Mouse (Mus musculus): ENCODE measurements around the gene P3h1. TPM values are rescaled to one million over a fixed set of nuclear protein-coding genes. Genes with fewer than 3 reads are reported as not detected.

P3h1 gene
- total RNA-seq, 1 experiment from 2014 or later = 29.2 TPM

DNA sequence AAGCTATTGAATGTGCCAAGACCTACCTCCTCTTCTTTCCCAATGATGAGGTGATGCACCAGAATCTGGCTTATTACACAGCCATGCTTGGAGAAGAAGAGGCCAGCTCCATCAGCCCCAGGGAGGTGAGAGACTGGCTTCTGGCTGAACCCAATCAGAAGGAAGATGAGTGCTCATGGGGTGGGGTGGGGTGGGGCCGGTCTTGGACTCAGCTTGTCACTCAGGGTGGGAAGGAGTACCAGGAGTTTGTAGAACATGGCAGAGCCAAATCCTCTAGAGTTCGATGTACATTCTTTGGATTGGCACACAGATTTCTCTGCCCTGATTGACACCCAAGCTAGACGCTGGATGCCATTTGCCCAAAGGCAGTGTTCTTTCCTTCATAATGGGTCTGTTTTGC, 5.9 kb downstream of the P3h1 start:
- no peak for DNase-seq

- DNase-seq = no peak
Observed at GRCm38 (mm10) chr4:119239181-119239682, 6.5 kb downstream of the P3h1 start.

DNA sequence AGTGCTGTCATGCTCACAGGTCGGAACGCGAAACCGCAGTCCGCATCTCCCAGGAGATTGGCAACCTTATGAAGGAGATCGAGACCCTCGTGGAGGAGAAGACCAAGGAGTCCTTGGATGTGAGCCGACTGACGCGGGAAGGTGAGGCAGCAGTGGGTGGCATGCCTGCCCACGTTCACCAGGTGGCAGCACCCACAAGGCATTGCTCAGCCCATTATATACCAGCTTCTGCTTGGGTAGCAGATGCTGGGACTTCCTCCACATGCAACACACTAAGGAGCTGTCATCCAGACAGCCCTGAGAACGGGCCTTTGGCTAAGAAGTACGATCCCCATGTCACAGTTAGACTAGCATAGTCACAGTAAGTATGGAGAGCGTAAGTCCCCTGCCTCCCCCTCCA, 8.9 kb downstream of the P3h1 start:
- DNase-seq = peak; percentile 26

- DNase-seq = no peak
Observed at GRCm38 (mm10) chr4:119242571-119242970, 9.9 kb downstream of the P3h1 start.

DNA sequence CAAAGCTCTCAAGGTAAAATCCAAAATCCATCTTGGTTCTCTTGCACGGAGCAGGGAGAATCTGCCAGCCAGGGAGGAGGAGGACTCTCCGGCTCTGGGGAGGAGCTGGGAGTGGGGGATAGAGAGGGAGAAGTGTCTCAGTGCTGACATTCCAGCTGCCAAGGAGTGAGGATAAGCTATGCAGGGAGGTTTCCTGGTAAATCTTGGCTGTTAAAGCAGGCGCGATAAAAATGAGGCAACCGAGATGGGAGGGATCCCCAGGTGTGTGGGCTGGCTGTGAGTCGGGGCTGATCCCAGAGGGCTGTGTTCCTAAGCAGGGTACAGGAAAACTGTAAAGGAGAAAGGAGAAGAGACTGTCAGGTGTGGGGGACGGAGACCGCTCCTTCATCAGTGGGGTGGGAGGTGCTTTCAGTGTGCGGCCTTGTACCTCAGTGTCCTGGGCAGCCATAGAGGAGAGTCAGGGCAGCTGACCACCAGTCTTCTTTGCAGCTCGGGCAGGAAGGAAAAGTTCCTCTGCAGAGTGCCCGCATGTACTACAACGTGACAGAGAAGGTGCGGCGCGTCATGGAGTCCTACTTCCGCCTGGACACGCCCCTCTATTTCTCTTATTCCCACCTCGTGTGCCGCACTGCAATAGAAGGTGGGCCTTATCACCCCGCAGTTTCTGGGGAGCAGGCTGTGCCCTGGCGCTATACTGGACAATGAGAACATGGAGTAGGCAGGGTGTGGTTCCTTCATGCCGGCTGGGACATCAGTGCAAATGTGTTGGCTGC, 11.9 kb downstream of the P3h1 start:
- DNase-seq = no peak

GRCm38 (mm10) chr4:119245556-119245955, 12.8 kb downstream of the P3h1 start:
- DNase-seq = peak; percentile 33

- DNase-seq = no peak
Observed at GRCm38 (mm10) chr4:119245961-119246360, 13.2 kb downstream of the P3h1 start.

DNA sequence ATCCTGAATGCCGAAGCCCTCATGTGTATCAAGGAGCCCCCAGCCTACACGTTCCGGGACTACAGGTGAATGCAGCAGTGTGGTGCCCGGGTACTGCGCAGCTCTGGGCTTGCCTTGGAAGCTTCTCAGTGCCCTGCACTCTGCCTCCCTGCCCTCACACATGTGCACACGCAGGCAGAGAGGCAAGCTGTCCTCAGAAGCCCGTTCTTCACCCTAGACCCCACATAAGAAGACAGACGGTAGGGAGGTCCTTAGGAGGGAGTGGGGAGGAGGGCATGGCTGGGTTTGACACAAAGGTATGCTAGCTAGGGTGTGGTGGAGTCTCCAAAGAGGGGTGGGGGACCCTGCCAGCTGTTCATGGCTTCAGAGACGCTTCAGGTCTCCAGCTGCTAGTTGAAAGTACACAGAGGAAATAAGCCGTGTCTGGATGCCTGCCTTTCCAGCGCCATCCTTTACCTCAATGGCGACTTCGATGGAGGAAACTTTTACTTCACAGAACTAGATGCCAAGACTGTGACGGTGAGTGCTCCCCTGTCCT, 14.0 kb downstream of the P3h1 start:
- DNase-seq = no peak

DNA sequence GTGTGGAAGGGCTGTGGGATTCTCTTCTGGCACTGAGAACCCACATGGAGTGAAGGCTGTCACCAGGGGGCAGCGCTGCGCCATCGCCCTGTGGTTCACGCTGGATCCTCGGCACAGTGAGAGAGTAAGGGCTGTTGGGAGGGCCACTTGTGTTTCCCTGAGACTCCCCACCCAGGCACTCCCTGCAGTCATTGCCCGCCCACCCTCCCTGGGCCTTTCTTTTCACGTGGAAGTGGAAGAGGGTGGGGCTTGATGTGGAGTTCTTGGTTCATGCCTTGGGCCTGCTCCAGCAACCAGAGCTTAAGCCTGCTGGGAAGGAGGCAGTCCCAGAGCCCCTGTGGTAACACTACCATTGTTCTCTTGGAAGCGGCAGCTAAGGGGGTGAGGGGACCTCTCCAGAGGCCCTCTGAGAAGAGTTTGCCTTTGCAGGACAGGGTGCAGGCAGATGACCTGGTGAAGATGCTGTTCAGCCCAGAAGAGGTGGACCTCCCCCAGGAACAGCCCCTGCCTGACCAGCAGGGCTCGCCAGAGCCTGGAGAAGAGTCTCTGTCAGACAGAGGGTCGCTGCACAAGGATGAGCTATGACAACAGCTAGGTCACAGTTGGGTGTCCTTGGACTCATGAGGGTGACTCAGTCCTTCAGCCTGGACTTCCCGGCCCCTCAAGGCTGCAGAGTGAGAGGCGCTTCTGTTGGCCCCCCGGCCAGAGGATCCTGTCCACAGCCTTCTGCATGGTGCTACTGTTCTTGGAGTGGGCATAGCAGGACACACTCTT, 14.9 kb downstream of the P3h1 start:
- DNase-seq = peak; percentile 86

DNA sequence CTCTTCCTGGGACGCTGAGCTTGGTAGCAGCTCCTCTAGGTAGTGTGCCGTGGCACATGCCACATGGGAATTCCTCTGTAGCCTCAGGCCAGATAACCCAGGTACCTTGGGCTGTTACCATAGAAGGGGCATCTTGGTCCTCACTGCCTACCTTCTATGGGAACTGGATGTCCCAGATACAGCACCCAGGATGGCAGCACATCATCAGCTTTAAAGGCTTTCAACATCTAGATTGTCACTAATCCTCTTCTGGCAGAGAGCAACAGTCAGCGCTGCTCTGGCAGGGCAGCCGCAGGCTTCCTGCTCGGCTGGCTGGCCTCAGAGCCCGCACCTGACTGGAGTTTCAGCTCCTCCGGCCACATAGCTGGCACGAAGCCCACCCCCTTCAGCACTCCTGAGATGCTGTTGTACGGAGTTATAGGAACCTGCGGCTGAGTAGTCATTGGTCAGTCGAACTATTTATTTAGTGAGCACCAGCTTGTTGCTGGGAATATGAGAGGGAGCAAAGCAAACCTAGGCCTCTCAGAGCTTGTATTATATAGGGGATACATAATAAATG, 15.8 kb downstream of the P3h1 start:
- DNase-seq = no peak

GRCm38 (mm10) chr4:119252025-119252808, 19.5 kb downstream of the P3h1 start:
- DNase-seq = no peak

GRCm38 (mm10) chr4:119254012-119254618, 21.4 kb downstream of the P3h1 start:
- DNase-seq = no peak

- DNase-seq = no peak
Observed at GRCm38 (mm10) chr4:119255351-119255750, 22.6 kb downstream of the P3h1 start, which contains the start of gene Cldn19. TSS of gene Cldn19 (plus strand) at chr4:119255414.

DNA sequence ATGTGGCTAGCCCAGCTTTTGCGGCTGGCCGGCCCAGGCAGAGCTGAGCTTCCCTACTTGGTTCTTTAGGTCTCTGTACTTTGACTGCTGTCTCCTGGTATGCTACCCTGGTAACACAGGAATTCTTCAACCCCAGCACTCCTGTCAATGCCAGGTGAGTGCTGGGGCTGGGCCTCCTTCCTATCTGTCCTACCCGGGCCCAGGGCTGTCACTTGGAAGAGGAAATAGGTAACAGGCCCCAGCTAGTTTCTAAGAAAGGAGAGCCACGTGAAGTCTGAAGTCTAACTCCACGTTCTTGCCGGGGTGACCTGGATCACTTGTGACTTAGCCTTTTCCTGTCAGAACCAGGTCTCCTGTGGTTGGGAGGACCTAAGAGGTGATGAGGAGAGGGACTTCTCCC, 24.4 kb downstream of the P3h1 start:
- DNase-seq = no peak

DNA sequence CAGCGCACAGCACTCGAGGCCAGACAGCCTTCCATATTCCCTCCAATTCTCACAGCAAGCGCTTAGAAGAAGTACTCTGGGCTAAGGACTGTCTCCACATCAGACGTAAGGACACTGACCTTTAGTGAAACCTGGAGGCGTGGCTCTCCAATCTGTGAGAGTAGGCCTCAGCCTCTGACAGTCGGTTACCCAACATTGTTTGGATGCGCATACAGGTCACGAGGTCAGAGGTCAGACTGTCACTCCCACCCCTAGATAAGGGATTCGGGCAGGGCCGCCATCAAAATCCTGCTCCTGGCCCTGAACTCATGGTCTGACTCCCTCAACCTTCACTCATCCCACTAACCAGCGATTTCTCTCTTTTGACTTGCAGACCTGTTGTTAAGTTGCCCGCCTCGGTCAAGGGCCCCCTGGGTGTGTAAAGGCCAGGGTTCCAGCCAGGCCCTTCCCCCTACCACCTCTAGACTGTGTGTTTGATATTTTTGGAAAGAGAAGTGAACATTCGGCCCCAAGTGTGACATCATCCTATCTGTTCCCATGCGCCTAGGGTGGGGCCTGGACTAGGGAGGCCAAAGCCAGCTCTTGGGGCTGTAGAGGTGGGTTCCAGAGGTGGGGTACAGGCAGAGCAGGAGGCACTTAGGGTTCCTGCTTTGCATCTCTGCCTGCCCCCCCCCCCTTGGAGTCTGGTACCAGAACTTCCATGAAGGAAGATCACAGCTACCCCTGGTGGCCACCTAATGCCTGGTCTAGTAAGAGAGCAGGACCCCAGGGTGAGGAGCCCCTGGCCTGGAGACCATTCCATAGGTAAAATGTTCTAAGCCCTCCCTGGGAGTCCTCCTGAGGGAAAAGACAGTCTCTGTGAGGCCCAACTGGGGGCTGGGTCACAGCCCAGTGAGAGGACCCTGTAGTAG, 26.9 kb downstream of the P3h1 start:
- no peak for DNase-seq

GRCm38 (mm10) chr4:119261087-119261713, 28.5 kb downstream of the P3h1 start:
- no peak for DNase-seq

DNA sequence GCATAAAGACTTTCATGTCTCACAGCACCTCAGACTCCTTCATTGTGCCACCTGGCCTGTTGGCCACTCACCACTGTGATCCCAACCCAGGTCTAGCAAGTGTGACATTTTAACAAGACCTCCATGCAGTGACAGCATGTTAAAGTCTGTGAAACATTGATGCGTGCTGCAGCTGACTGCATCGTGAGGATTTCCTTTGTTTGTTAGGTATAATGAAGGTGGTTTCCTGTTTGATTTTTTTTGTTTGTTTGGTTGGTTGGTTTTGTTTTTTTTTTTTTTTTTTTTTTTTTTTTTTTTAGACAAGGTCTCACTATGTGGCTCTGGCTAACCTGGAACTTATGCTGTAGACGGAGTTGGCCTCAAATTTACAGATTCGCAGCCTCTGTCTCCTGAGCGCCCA, 29.8 kb downstream of the P3h1 start:
- no peak for DNase-seq

DNA sequence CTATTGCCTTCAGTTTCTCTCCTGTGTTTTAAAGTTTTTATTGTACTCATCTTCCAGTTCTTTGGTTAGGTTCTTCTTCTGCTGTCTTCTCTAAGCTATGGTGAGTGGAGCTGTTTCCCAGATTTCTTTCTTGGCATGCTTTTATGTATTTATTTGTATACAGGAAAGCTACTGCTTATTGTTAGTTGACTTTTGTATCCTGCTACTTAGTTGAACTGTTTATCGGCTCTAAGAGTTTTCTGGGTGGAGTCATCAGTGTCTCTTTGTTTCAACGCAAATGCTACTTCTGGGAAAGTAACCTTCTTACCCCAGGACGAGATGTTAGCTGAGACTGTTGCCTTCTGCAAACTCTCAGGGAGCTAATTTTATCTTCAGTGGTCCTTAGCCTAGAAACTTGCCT, 30.7 kb downstream of the P3h1 start:
- no peak for DNase-seq

GRCm38 (mm10) chr4:119266606-119267005, 33.9 kb downstream of the P3h1 start:
- no peak for DNase-seq

DNA sequence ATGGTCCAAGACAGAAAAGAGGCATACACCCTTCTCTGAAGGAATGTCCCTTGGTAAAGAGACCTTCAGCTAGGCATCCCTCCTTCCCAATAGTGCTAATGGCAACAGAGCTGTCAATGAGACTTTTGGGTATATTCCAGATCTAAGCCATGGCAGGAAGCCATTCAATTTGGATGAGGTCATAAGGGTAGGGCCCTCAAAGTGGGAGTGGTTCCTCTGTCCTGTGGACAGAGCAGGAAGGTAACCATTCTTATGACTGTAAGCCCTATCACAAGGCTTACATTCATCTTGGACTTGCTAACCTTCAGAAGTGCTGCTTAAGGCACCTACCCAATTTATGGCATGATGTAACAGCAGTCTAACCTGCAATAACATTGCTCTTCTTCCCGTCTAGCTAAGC, 41.9 kb downstream of the P3h1 start:
- DNase-seq = no peak

Data from adrenal gland, postnatal 25 days (tissue).